Mouse (Mus musculus) cerebellum, postnatal 25 days (tissue): ENCODE data around the gene Krt8.
"Not testable (repeated sequence)": the region's sequence is repeated elsewhere in the genome, so short reads cannot be mapped to it uniquely, and the experiment has no call there.

ENCODE experiments used
- DNase-seq, 2 experiments: peaks; one replicate each; pipeline ENCODE4 v3.0.0; 2021; ENCODE audit warnings: mixed read lengths in 2 of 2

The Krt8 gene

DNA sequence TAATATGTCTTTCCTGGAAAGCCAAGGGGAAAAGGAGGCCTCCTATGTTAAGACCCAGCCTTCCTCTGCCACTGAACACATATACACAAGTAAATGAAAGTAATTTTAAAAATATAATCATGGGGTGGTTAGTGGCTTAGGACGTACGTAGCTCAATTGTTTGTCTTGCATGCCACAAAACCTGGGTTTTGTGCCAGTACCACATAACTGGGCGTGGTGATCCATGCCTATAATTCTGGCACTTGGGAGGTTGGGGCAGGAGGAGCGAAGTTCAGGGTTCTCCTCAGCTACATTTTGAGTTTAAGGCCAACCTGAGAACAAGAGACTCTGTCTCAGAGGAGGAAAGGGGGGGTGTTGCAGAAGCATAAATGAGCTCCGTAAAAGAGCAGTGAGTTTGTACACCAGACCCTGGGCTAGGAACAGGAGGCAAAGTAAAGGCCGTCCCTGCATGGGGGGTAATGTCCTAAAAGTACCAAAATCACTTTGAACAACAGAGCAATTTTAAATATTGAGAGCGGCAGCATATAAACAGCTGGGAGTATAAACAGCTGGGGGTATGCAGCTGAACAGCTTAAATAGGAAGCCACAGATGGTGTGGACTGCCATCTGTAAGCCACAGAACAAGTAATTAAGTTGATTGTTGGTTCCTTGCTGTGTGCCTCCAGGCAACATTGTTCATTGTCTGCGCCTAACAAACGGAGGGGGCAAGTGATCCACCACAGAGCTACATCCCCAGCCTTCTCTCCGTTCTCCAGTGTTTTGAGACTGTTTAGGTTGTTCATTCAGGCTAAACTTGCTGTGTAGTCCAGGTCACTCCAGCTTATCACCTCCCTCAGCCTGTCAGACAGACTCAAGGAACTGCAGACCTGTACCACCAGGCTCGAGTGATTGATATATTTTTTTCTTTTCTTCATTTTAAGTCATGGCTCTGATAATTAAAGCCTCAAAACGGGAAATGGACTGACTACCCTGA is 3.1 kb upstream of the Krt8 start:
- no peak for DNase-seq

DNA sequence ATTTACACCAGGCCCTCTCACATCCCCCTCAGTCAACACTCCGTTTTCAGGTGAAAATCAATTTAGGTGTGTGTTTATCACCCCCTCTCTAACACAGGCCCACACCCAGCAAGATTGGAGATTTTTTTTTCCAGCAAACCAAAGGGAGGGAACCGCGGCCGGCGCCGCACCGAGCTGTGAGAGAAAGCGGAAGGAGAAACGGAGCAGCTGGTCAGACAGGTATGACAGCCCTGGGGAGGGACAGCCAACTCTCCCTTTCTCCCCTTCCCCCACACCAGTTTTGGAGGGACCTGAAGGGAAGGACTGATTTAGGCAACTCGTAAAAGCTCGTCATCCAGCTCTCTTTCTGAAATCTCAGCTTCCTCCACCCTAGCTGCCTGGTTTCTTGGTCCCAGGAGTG is 2.0 kb upstream of the Krt8 start:
- no peak for DNase-seq

DNA sequence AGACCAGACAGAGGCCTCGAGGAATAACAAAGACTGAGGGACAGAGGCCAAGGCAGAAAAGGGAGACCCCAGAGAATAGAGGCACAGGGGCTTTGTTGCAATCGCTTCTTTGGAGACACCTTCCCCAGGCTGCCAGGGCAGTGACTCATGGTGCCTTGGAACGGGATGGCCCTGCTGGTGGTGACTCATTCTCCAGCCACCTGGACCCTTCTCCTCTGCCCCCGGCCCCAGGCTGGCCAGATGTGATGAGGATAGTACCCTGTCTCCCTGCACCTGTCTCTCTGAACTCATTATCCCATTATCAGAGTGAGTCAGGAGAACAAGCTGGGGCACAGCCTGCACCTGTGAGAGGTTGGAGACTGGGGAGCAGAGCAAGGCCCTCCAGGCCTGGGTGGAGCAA is 1.0 kb upstream of the Krt8 start:
- DNase-seq, result no peak

DNA sequence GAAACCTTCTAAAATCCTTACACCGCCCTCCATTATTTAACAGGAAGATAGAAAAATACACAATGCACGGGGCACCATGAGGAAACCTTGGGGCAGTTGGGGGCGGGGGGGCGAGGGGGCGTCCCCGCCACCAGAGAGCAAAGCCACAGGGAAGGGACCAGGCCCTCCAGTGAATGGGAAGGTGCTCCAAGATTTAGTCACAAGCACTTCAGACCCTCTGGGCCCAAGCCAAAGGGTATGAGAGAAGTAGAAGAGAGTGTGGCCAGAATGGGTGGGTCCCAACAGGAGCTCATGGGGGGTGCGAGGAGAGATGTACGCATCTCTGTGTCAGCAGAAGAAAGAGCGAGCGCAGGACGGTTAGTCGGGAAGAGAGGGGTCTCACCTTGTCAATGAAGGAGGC is 766 bp downstream of the Krt8 start:
- DNase-seq, result no peak

DNA sequence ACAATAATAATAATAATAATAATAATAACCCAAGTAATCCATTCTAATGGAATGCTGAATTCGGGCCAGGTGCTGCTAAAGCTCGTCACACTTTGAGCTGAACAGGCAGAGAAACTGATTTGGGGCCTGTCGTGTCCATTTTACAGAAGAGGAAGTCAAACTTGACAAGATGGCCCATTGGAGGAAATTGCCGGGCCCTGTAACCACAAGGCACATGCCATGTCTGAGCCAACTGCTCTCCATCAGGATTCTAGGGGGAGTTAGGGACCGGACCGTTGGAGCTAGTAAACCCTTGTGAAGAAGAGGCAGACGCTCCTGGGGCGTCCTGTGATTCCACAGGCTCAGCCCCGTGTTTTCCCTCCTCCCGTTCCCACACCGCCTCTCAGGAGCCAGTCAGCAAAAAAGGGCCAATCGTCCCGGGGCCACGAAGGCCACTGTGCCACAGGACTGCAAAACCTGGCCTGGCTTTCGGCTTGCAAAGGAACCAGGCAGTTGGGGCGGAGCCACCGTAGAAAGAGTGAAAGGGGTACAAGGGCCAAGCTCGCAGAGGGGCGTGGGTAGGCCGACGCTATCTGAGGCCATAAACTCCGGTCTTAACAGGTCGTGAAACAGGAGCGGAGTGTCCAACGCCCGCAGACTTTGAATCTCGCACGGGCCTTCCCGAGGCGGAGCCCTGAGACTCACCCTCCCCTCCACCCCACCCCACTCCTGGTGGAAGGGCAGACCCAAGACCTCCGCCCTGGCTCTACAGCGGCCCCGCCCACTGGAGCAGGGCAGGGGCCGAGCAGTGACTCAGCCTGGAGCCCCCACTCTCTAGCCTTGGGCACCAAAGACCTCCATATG is 1.4 kb downstream of the Krt8 start:
- peak; percentile 23 to 58 for DNase-seq

DNA sequence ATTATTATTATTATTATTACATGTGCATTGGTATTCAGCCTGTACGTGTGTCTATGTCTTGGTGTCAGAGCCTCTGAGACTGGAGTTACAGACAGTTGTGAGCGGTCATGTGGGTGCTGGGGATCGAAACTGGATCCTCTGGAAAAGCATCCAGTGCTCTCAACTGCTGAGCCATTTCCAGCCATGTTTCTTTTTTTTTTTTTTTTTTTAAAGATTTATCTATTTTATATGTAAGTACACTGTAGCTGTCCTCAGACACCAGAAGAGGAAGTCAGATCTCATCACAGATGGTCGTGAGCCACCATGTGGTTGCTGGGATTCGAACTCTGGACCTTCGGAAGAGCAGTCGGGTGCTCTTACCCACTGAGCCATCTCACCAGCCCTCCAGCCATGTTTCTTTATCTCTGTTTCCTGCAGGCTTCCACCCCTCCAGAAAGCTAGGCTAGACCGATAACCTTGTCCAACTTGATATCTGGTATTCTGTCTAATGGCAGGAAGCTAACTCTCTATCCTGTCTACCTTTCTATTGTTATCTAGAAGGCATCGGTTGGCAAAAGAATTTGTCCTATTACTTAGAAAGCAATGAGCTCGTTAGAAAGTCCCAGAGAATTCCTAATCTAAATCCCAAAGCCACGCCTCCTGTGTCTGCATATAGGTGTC is 4.5 kb downstream of the Krt8 start:
- DNase-seq, result no peak

DNA sequence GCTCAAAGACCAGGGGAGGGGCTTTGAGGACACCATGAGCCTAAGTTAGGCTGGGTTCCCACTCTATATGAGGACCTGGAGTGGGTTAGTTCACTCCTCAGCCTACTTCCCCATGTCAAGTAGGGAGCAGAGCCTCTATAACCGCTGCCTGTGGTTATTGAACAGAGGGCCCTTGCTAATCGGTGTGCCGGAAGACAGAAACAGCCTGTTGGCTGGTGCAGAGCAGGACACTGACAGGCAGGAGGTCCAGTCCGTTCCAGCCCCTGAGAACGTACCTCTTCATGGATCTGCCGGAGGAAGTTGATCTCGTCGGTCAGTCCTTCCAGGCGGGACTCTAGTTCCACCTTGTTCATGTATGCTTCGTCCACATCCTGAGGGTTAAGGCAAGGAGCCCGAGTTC is 5.1 kb downstream of the Krt8 start:
- no peak for DNase-seq

DNA sequence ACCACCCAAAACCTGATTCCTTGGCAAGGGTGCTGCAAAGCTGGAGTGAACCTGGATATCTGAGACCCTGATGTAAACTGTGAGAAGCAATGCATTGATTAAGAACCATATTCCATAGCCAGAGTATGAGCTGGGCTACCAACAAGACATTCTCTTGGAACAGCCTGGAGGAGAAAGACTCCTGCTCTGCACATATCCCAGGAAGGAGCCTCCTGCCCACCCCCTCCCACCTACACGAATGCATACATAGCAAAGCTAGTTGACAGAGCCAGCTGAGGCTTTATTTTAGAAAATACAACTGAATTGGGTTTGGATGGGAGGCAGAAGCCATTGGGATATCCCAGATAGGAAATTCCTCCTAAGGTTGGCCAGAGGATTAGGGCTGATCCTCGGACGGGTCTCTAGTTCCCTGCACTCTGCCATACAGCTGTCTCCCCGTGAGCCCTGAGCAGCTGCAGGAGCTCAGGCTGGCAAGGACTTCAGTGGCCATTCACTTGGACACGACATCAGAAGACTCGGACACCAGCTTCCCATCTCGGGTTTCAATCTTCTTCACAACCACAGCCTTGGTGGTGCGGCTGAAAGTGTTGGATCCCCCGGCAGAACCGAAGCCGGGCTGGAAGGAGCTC is 7.7 kb downstream of the Krt8 start:
- DNase-seq, result not testable (repeated sequence)

DNA sequence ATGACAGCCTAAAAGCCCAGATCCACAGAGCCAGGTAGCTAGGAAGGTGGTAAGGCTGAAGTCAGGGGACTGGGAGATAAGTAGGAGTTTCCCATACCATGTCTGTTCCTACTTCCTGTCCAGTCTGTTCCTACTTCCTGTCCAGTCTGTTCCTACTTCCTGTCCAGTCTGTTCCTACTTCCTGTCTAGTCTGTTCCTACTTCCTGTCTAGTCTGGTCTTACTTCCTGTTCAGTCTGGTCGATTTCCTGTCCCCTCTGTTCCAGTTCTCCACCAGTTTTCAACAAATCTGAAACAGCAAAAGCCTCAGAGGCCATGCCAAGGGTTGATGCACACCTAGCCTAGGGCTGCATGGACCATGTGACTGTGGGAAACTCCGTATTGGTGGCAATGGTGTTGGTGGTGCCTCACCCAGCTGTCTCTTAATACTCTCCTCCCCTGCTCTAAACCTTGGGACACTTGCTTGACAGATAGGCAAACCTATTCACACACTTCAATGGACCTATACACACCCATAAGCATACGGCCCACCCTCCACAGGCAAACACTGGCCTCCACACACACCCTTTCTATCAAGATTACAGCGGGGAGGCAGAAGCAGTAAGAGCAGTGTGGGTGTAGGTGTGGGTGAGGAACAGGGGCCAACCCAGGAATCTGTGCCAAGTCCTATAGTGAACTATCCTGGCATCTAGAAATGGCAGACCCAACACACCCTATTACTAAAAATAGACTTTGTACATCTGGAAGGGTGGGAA is 8.6 kb downstream of the Krt8 start:
- no peak for DNase-seq

DNA sequence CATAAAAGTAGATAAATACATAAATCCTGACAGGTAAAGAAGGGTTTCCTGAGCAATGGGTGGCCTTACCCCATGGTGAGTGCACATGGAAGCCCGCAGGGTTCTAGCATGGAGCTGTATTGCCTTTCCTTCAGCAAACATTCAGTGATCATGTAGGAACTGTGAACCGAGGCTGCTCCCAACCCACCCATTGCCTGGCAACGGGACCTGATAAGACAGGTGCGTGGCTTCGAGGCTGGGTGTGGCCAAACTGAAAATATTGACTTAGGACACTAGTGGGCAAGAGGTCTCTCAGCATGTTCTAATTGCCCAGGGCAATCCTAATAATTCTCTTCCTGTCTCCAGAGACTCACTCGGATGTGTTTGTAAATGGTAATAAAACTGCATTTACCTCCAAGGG is 9.9 kb downstream of the Krt8 start:
- DNase-seq, result no peak

DNA sequence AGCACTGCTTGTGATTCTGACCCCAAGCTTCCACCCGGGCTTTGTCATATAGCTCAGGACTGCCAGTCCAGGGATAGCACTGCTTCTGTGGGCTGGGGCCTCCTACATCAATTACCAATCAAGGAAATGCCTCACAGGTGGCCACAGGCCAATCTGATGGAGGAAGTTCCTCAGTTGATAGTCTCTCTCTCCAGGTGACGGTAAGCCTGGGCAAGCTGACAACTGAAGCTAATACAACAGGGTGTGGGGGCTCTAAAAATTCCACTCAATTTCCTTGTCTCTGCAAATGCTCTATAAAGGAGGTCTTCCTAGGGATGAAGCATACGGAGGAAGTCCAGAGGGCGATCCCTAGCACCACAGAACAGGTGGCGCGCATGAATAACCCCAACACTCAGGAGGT is 13.3 kb downstream of the Krt8 start:
- no peak for DNase-seq

DNA sequence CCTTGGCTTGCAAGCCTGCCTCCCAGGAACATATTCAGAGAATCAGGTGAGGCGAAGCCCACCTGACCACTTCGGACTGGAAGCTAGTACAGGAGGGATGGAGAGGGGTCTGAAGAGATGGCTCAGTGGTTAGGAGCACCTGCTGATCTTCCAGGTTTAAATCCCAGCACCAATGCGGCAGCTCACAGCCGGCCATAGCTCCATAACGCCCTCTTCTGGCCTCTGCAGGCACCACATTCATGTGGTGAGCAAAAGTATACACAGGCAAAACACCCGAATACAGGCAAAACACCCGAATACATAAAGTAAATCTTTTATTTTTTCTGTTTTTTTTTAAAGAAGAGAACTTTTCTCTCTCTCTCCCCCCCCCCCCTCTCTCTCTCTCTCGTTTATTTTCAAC is 15.6 kb downstream of the Krt8 start:
- DNase-seq, result no peak

DNA sequence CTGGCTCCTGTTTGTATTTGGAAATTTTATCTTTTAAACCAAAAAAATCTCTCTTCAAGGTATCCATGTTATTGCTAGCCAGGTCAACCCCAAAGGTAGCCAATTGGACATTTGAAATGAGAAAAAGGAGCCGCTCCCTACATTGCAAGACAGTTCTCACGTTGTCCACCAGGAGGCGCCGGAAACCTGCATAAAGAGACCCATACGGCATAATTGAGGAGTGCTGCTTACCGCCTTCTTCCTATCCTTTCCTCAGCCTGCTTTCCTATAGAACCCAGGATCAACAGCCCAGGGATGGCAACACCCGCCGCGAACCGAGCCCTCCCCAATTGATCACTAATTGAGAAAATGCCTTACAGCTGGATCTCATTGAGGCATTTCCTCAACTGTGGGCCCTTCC is 16.2 kb downstream of the Krt8 start:
- peak; percentile 86 to 90 for DNase-seq

DNA sequence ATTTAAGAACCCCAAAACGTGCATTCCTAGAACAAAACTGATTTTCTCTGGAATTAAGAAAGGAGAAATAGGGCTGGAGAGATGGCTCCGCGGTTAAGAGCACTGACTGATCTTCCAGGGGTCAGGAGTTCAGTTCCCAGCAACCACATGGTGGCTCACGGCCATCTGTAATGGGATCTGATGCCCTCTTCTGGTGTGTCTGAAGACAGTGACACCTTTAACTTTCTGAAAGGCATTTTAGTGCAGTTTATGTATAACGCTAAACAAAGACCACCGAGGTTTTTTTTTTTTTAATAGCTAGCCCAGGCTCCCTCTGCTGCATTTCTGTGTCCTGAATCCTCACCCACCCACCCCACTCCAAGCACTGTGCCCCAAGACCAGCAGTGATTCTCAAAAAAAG is 19.5 kb downstream of the Krt8 start:
- no peak for DNase-seq

DNA sequence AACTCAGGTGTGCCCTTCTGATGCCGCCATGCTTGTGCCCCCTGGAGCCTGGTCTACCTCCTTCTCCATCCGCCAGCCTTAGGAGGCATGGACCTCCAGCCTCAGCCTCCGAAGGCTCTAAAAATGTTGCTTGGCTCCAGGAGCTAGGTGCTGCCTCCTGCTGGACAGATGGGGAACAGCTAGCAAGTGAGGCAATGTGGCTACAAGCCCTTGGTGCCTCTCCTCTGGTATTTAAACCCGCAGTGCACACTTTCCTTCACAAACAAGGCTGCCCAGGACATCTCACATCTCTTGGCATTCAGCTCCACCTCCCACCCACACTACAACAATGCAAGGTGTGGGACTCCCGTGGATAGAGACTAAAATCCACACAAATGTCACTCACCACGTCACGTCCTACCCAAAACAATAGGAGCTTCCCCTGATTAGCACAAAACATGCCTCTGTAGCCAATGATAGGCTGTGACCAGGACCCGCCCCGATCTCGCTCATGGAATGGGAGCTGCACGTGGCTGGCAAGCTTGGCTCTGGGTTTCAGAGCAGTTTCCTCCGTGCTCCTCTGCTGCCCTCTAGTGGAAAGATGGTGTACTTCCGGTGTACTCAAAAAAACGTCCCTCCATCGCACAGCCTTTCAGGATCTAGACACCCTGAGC is 20.2 kb downstream of the Krt8 start:
- peak; percentile 89 to 92 for DNase-seq

DNA sequence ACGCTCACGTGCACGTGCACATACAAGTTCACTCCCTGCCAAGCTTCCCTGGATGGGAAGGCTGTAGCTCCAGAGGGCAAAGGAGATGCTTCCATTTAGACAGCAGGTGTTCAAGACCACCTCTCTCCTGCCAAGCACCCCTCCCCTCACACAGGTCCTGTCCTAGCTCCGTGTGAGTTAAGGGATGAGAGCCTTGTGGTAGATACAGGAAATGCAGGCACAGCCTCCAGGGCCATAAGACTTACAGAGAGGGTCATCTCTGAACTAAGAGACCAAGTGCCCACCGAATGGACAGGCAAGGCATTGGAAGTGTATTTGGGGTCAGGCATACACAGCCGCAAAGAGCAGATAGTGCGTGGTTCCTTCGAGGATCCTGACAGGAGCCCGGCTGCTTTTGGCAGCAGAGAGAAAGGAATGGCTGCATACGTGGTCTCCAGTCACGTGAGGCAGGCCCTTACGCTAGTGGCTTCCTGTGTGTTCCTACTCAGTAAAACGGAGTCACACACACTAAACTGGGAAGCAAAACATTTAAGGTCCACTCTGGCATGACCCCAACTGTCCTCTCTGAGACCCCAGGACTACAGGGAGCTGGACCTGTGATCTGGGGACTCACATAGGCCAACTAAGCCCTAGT is 20.9 kb downstream of the Krt8 start:
- DNase-seq, result no peak

DNA sequence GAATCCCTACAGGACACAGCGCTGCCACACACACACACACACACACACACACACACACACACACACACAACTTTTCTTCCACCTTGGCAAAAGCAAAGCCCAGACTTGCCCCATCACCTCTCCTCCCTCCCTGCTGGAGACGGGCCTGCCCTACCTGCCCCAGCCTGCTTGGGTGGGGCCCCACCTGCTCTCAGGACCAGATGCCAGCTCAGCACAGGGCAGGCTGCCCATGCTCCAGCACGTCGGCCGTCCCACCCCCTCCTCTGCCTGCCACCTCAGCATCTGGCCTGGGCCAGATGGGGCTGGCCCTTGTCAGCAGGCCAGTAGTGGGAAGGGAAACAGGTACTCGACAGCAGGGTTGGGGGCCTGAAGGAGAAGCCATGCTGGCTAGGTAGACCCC is 23.4 kb downstream of the Krt8 start:
- no peak for DNase-seq

DNA sequence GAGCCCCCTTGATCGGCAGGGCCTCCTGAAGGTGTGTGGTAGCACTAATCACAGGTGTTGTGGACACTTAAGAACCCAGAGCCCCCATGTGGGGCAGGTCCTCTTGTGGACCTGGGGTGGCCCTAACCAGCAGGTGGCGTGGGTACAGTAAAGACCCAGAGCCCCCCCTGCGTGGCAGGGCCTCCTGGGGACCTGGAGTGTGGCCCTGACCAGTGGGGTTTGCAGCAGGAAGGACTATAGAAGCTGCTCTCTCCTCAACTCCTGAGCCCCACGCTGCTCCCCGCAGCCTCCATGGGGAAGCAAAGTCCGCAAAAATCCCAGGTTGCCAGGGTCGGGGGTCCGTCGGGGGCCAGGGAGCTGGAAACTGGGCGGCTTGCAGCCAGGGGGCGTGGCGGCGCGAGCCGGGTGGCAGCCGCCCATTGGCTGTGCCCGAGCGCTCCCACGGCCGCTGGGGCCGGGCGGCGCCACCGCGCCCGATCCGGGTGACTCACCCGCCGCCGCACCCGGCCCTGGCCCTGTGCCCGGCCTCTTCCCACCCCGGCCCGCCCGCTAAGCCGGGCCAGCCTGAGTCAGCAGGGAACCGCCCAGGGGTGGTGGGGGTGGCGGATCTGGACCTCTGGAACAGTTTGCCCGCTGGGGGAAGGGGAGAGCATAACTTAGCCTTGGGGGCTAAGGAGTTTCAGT is 27.1 kb downstream of the Krt8 start:
- peak; percentile 63 to 83 for DNase-seq

DNA sequence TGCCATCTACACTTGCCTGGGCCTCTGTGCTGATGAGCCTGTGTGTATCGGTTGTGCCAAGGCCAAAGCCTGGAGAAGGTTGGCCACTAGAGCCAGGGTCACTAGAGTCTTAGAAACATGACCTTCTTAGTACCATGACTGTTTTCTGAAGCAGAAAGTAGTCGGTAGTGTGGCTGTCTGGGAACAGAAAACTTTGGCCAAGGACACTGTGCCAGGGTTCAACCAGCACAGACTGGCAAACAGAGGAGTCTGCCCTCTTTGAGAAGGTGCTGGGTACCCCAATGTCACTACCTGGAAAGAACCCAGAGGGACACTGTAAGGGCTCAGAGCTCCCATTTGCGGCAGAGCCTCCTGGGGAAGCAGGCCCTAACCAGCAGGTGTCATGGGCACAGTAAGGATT is 27.6 kb downstream of the Krt8 start:
- no peak for DNase-seq

DNA sequence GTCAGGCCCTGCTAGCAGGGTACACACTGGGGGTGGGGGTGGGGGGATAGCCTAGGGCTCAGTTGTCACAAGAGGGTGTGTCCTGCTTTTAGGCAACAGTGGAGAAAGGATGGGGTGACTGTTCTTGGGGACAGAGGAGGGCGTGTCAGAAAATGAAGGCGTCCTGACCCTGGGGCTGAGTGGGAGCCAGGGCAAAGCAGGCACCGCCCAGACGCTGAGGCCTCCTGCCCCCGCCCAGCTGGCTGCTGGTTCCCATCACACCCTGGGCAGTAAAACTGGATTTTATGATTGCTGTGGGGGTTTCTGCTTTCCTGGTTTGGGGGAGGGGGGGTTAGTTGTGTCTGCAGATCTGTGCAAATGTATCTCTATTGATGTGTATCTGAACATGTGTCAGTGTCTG is 28.3 kb downstream of the Krt8 start:
- no peak for DNase-seq
